Mouse (Mus musculus): ENCODE data around the gene Ccdc32. TPM values are rescaled to one million over a fixed set of nuclear protein-coding genes. Genes with fewer than 3 reads are reported as not detected.

Gene Ccdc32
- polyA plus RNA-seq, 1 experiment from 2014 or later = 37.4 TPM

DNA sequence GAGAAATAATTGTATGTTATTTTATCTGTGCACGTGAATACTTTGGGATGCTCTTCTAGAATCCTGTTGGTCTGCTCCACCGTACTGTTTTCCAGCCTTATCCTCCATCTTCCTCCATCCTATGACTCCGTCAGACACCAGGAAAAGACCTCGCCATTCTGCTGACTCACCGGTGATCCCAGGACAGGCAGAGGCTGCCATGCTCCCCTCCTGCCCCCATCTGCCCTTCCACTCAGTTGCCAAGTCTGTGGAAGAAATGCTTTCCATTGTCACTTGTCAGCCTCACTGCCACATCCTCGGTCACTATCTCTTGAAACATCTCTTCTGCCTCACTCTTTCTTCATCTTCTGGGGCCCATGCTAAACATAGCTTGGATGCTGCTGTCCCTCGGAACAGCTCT lies 22.3 kb downstream of the Ccdc32 start:
- no peak overlapping the region for H3K9ac ChIP-seq
- H3K9me3 ChIP-seq = no peaks in the 10 kb centered on the region
- H3K27me3 ChIP-seq = no peaks in the 10 kb centered on the region
- no peak overlapping the region for H3K27ac ChIP-seq (replicated peaks)
- no peaks in the 10 kb centered on the region for H3K4me1 ChIP-seq (replicated peaks)
- ATAC-seq (ENCODE audit: low read depth) = no peak
- no peak overlapping the region for H3K4me3 ChIP-seq
- no peak overlapping the region for H3K4me2 ChIP-seq
- WGBS = 86% methylated on average over 7 of the region's 7 CpGs
- H3K36me3 ChIP-seq = no peaks in the 10 kb centered on the region

DNA sequence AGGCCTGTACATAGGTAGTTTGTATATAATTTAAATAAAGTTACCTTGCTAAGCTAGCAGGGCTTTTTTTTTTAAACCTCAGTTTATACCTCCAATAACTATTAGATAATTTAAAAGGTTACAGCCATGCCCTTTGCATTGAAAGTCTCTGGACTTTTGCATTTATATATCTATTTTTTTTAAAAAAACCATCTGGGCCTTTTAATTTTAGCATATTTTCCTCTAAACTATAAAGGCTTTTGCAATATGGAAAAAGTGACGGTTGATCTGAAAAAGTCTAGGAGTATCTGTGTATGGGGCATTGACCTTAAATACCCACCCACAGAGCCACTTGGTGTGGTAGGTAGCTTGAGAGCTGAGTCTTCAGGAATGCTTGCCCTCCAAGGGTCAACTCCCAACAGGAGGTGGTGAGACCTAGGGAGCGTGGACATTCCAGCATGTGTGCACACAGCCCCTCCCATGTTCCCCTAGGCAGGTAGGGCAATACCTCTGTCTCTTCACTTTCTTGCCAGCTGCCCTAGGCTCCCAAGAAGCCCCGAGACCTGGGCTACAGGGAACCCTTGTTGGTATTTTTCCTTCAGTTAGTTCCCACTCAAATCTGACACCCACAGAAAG lies 30.1 kb downstream of the Ccdc32 start:
- H3K36me3 ChIP-seq = no peaks in the 10 kb centered on the region
- H3K27me3 ChIP-seq = peaks cover 9% of the 10 kb centered on the region; the same call in 1 of the 2 replicates
- no peak overlapping the region for H3K4me3 ChIP-seq
- H3K4me1 ChIP-seq (replicated peaks) = peaks cover 33% of the 10 kb centered on the region
- no peak overlapping the region for H3K9ac ChIP-seq
- no peak overlapping the region for H3K27ac ChIP-seq (replicated peaks)
- H3K9me3 ChIP-seq = no peaks in the 10 kb centered on the region
- 54% methylated on average over 3 of the region's 3 CpGs for WGBS
- ATAC-seq (ENCODE audit: low read depth) = no peak
- H3K4me2 ChIP-seq = no peak overlapping the region

DNA sequence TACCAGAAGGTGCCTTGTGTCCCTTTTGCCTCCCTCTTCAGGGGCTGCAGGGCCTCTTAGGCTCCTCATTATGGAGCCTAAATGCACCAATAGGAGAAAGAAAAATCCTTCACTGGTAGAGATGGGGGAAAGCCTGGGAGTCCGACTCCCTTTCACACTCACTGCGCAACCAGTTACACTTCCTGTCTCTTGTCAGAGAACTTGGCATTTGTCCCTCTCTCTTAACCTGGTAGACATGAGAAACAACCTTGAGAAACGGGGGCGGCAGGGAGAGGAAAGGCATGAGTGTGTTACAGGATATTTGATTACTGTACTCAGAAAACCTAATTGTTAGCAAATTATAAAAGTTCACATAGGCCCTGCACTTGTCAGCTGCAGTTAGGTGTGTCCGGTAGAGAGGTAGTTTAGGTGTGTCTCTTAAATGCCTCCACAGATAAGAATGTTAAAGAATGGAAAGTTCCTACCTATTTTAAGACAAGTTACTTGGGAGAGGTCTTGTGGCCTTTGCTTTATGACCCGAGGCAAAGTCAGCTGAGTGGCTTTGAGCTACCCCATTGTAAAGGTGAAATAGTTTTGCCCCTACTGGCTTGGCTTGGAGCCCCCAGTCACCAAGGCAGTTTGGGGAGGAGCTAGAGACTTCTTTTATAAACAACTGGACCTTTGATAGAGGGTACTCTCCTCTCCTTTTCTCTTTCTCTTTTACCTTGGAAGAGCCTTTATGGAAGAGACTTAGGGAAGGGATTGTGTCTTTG lies 30.9 kb downstream of the Ccdc32 start:
- WGBS = 77% methylated on average over 6 of the region's 6 CpGs
- H3K4me1 ChIP-seq (replicated peaks) = peaks cover 37% of the 10 kb centered on the region

DNA sequence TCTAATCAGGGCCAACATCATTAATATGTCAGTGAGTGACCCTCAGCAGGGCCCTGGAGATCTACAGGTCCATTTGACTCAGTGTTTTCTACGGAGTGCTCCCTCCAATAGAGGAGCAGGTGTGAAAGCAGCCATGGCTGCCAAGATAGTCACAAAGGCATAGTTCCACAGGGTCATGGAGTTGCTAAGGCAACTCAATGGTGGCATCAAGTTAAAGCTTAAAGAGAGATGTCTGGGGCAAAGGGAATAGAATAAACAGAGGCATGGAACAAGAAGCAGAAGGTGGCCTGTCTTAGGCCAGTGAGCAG lies 32.4 kb downstream of the Ccdc32 start:
- H3K27me3 ChIP-seq = peaks cover 9% of the 10 kb centered on the region; the same call in 1 of the 2 replicates
- H3K4me3 ChIP-seq = no peak overlapping the region
- H3K4me2 ChIP-seq = peak overlapping the region; percentile 35
- 34% methylated on average over 1 of the region's 1 CpGs for WGBS
- H3K4me1 ChIP-seq (replicated peaks) = peaks cover 37% of the 10 kb centered on the region
- peak; percentile 30 for ATAC-seq (ENCODE audit: low read depth)
- H3K9me3 ChIP-seq = no peaks in the 10 kb centered on the region
- H3K9ac ChIP-seq = no peak overlapping the region
- peak overlapping the region; percentile 84 for H3K27ac ChIP-seq (replicated peaks)
- H3K36me3 ChIP-seq = no peaks in the 10 kb centered on the region

More for the DNA sequence above, 30.9 kb downstream of the Ccdc32 start:
- Histone ChIP-seq H3K36me3 (no peaks in the 10 kb centered on the region), H3K9me3 (no peaks in the 10 kb centered on the region), H3K27me3 (peaks cover 9% of the 10 kb centered on the region; the same call in 1 of the 2 replicates), H3K9ac (no peak overlapping the region), H3K4me2 (no peak overlapping the region), H3K4me3 (no peak overlapping the region), H3K27ac (replicated peaks) (no peak overlapping the region)
- ATAC-seq (ENCODE audit: low read depth) = no peak

DNA sequence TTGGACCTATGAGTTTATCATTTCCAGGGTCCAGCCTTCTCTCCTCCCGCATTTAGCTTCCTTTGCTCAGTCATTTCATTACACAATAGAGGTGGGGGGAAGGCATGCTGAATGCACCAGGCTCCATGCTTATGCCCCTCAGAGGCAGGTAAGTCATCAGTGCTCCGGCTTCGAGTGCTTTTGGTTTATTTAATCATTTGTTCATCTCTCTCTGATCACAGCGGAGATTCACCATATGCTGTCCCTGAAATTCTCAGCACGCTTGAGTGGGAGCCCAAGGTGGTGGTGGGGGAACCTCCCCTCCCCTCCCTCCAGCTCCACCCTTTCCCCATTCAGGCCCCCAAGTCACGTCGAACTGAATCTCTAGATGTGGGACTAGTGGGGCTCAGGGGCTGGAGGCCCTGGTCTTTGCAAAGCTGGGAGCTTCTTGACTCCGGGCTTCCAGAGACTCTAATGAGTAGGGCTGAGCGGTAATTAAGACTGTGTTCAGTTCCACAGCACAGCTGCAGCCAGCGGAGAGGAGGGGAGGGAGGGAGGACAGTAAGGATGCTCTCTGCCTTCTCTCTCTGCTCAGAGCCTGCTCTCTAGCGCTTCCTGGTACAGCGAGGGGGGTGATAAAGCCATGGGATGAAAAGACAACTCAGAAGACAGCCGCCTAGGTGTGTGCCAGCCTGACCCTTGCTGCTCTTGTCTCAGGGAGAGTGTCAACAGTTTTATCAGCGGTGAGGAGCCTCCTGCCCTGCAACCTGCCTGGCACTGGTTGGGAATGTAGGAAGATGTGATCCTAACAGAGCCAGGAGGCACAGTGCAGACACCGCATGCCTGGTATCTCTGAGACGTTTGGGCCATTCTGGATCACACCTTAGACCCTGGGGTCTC lies 33.0 kb downstream of the Ccdc32 start:
- peaks cover 37% of the 10 kb centered on the region for H3K4me1 ChIP-seq (replicated peaks)
- 27% methylated on average over 16 of the region's 16 CpGs for whole genome bisulfite sequencing
- ATAC-seq (ENCODE audit: low read depth) = peak; percentile 91
- no peaks in the 10 kb centered on the region for H3K36me3 ChIP-seq
- H3K9ac ChIP-seq = no peak overlapping the region; the same call in 1 of the 2 replicates
- no peaks in the 10 kb centered on the region for H3K9me3 ChIP-seq
- H3K4me2 ChIP-seq = peak overlapping the region; percentile 35
- H3K4me3 ChIP-seq = 0 out of 2 replicates have a peak overlapping the region, but pooled peaks have one; percentile 2
- peak overlapping the region; percentile 84 for H3K27ac ChIP-seq (replicated peaks)
- peaks cover 9% of the 10 kb centered on the region; the same call in 1 of the 2 replicates for H3K27me3 ChIP-seq

DNA sequence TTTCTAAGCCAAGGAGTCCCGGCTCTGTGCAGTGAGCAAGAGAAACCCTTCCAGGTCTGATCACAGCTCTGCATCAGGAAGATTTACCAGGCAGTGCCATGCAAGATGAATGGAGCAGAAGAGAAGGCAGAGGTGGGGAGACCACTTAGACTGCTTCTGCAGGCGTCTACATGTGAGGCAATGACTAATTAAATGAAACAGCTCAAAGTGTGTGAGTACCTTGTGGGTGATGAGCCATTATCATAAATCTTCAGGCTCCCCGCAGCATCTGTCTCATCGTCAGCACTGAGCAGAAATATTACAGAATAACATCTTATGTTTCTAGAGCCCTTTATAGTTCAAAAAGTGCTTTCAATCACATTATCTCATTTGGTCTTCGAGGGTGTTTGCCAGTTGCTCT lies 33.7 kb downstream of the Ccdc32 start:
- H3K27me3 ChIP-seq = peaks cover 9% of the 10 kb centered on the region; the same call in 1 of the 2 replicates
- no peak overlapping the region for H3K4me2 ChIP-seq
- peak overlapping the region; percentile 84 for H3K27ac ChIP-seq (replicated peaks)
- no peaks in the 10 kb centered on the region for H3K36me3 ChIP-seq
- 40% methylated on average over 5 of the region's 5 CpGs for WGBS
- H3K4me3 ChIP-seq = no peak overlapping the region
- ATAC-seq (ENCODE audit: low read depth) = peak; percentile 78
- 0 out of 2 replicates have a peak, but pooled peaks cover 2% of the 10 kb centered on the region for H3K9me3 ChIP-seq
- H3K9ac ChIP-seq = no peak overlapping the region
- H3K4me1 ChIP-seq (replicated peaks) = peaks cover 37% of the 10 kb centered on the region

DNA sequence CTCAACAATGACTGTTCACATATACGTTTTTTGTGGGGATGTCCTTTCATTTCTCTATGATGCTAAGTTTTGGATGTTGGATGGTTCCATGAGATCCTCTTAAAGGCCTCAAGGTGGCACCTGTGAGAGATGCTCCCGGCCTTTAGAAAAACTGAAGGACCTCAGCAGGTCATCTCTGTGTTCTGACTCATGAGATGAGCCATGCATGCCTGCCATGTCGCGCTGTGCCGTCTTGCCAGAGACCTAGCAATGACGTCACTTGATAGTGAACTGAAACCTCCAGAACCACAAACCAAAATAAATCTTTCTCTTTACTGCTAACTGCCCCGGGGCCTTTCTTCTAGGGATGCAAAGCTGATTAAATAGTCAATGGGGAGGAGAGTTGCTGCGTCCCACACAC lies 45.4 kb downstream of the Ccdc32 start:
- Histone ChIP-seq H3K4me1 (replicated peaks) (no peaks in the 10 kb centered on the region), H3K9me3 (no peaks in the 10 kb centered on the region), H3K9ac (no peak overlapping the region), H3K36me3 (no peaks in the 10 kb centered on the region), H3K27ac (replicated peaks) (no peak overlapping the region), H3K27me3 (peaks cover 5% of the 10 kb centered on the region), H3K4me3 (no peak overlapping the region), H3K4me2 (no peak overlapping the region)
- ATAC-seq (ENCODE audit: low read depth) = no peak
- WGBS = 82% methylated on average over 8 of the region's 8 CpGs

DNA sequence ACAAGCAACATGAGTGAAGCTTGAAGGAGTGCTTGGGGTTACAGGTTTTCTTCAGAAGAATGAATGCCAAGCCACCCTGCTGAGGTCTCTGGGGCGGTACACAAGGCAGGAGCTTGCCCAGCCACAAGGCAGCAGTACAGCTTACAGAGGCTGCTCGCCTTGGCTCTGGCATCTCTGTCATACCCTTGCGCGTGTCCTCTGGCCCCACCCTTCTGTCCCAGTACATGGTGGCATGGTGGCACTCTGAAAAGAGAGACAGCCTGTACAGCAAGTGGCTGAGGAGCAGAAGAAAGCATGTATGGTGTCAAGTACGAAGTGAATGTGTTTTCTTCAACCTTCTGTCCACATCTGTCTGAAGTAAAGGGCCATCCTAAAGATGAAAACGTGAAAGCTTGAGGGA lies 48.4 kb downstream of the Ccdc32 start:
- no peaks in the 10 kb centered on the region for H3K36me3 ChIP-seq
- H3K4me3 ChIP-seq = no peak overlapping the region
- H3K27ac ChIP-seq (replicated peaks) = no peak overlapping the region
- peaks cover 24% of the 10 kb centered on the region for H3K27me3 ChIP-seq
- WGBS = 74% methylated on average over 6 of the region's 6 CpGs
- H3K9me3 ChIP-seq = no peaks in the 10 kb centered on the region
- peaks cover 4% of the 10 kb centered on the region; the same call in 1 of the 2 replicates for H3K4me1 ChIP-seq (replicated peaks)
- ATAC-seq (ENCODE audit: low read depth) = no peak
- no peak overlapping the region for H3K9ac ChIP-seq
- no peak overlapping the region for H3K4me2 ChIP-seq

DNA sequence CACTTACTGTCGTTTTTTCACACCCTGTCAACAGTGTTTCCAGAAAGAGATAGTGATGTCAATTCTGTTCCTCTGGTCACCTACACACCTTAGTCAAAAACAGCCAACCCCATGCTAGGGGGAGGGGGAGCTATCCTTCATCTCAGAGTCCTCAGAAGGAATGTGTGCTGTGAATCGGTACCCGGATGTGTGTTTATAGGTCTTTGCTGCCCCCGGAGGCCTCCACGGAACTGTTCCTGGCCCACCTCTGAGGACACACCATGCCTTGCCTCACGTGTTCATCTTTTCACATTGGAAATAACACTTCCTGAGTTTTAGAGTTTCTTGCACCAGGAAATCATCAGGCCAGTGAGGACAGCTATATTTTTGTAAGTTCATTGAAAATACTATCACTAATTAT lies 51.1 kb downstream of the Ccdc32 start:
- Histone ChIP-seq H3K36me3 (no peaks in the 10 kb centered on the region), H3K4me3 (no peak overlapping the region), H3K9me3 (no peaks in the 10 kb centered on the region), H3K27ac (replicated peaks) (no peak overlapping the region), H3K27me3 (peaks cover 51% of the 10 kb centered on the region), H3K9ac (no peak overlapping the region), H3K4me2 (no peak overlapping the region), H3K4me1 (replicated peaks) (peaks cover 11% of the 10 kb centered on the region)
- whole genome bisulfite sequencing = 37% methylated on average over 6 of the region's 6 CpGs
- no peak for ATAC-seq (ENCODE audit: low read depth)

DNA sequence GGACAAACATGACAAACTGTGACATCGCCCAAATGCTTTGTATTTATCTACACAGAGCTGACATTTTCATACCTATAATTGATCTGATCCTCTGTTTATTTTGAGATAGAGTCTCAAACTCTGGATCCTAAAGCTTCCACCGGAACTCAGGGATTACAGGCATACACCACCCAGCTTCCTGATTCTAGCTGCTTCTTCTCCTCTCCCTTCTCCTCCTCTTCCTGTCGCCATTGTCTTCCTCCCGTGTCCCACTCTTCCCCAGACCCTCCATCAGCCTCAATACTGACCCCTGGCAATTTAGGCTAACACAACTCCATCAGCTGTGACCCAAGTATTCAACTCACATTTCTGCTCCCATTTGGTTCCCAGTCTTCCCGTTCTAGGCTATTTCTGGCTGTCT lies 52.3 kb downstream of the Ccdc32 start:
- peaks cover 14% of the 10 kb centered on the region for H3K4me1 ChIP-seq (replicated peaks)
- peak overlapping the region; percentile 60 for H3K4me3 ChIP-seq
- ATAC-seq (ENCODE audit: low read depth) = no peak
- peak overlapping the region; percentile 85 for H3K4me2 ChIP-seq
- H3K27ac ChIP-seq (replicated peaks) = no peak overlapping the region
- WGBS = 13% methylated on average over 5 of the region's 5 CpGs
- H3K27me3 ChIP-seq = peaks cover 51% of the 10 kb centered on the region
- no peaks in the 10 kb centered on the region for H3K9me3 ChIP-seq
- no peaks in the 10 kb centered on the region for H3K36me3 ChIP-seq
- H3K9ac ChIP-seq = peak overlapping the region; percentile 78

DNA sequence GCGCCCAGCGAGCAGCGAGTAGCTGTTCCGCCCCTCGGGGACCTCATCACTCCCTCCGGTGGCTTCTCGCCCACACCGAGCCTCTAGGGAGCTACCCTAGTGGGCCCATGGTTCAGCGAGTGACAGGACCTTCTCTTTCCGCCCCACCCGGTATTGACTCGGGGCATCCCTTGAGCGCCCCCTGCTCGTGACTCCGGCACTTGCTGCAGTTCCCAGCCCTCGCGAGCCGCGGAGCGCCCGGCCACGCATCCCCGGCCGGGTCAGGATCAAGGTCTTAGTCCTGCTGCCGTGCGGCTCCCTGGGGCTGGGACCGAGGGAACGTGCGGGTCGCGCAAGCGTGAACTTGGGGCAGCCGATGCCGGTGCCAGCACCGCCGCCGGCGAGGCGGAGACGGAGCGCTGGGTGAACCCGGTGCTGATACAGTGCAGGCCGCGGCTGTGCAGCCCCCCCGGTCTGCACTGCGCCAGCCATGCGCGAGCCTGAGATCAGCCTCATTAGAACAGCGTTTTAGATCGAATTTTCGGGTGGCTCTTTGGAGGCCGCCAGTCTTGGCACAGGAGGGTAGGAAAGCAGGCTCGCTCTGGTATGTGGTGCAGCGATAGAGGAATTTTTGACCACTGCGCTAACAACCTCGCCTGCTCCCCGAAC lies 52.8 kb downstream of the Ccdc32 start:
- Histone ChIP-seq H3K9ac (peak overlapping the region; percentile 78), H3K4me1 (replicated peaks) (peaks cover 14% of the 10 kb centered on the region), H3K27me3 (peaks cover 51% of the 10 kb centered on the region), H3K4me3 (peak overlapping the region; percentile 60), H3K4me2 (peak overlapping the region; percentile 85), H3K36me3 (no peaks in the 10 kb centered on the region), H3K27ac (replicated peaks) (no peak overlapping the region; the same call in 1 of the 2 replicates), H3K9me3 (no peaks in the 10 kb centered on the region)
- 1% methylated on average over 57 of the region's 57 CpGs for WGBS
- peak; percentile 84 for ATAC-seq (ENCODE audit: low read depth)
